Mouse (Mus musculus): ENCODE results near the gene Fcrlb. TPM values are rescaled to one million over a fixed set of nuclear protein-coding genes. Genes with fewer than 3 reads are reported as not detected.

The Fcrlb gene
- polyA plus RNA-seq (2017; shearing (Covaris generic)) = not detected

GRCm38 (mm10) chr1:170912891-170913615 lies at the start of gene Fcrlb:
Gene Fcrlb, minus strand, starts transcription at chr1:170912941.

GRCm38 (mm10) chr1:170927378-170927777 lies 14.6 kb upstream of the Fcrlb start, which contains the start of gene Fcrla:
Gene Fcrla, minus strand, starts transcription at chr1:170927583.

GRCm38 (mm10) chr1:170884978-170885561 lies 27.7 kb downstream of the Fcrlb start, which contains the start of the genes Gm26620 and Dusp12:
Gene Gm26620, plus strand, starts transcription at chr1:170885065.
Gene Dusp12, minus strand, starts transcription at chr1:170885540.

GRCm38 (mm10) chr1:170867691-170868105 lies 45.0 kb downstream of the Fcrlb start, which contains the start of gene Atf6:
Gene Atf6, minus strand, starts transcription at chr1:170867771.

Other genes starting within 250 kb of the Fcrlb start
- gene Atf6, start 45.2 kb downstream of the Fcrlb start, polyA plus RNA-seq (2017; shearing (Covaris generic)) = 10 to 100 TPM in 1 of 2 experiments, 1 to 10 TPM in 1; 7.5 to 11.2 TPM
- 1 to 10 TPM in 1 of 2 experiments, not detected in 1; 1.7 TPM for gene Gm26620, start 27.9 kb downstream of the Fcrlb start, polyA plus RNA-seq (2017; shearing (Covaris generic))
- gene Dusp12, start 27.4 kb downstream of the Fcrlb start, polyA plus RNA-seq (2017; shearing (Covaris generic)) = 10 to 100 TPM; 34.1 to 39.8 TPM
- 1 to 10 TPM; 1.3 to 2.1 TPM for gene Fcrla, start 14.6 kb upstream of the Fcrlb start, polyA plus RNA-seq (2017; shearing (Covaris generic))
- 1 to 10 TPM; 1.5 to 4.3 TPM for gene Fcgr2b, start 63.6 kb upstream of the Fcrlb start, polyA plus RNA-seq (2017; shearing (Covaris generic))
- gene Fcgr4, start 106.0 kb upstream of the Fcrlb start, polyA plus RNA-seq (2017; shearing (Covaris generic)) = 1 to 10 TPM in 1 of 2 experiments, under 1 TPM in 1; 0.17 to 2.2 TPM
- 1 to 10 TPM in 1 of 2 experiments, under 1 TPM in 1; 0.36 to 4.0 TPM for gene Fcgr3, start 152.0 kb upstream of the Fcrlb start, polyA plus RNA-seq (2017; shearing (Covaris generic))
- 1 to 10 TPM in 1 of 2 experiments, not detected in 1; 3.6 TPM for gene Cfap126, start 201.0 kb upstream of the Fcrlb start, polyA plus RNA-seq (2017; shearing (Covaris generic))
- 100 to 1,000 TPM; 156 to 158 TPM for gene Sdhc, start 237.7 kb upstream of the Fcrlb start, polyA plus RNA-seq (2017; shearing (Covaris generic))
- gene Mpz, start 237.8 kb upstream of the Fcrlb start, polyA plus RNA-seq (2017; shearing (Covaris generic)) = under 1 TPM in 1 of 2 experiments, not detected in 1; 0.36 TPM

Data from inflammation-experienced regulatory T-cells (primary cell).